In the genomic region with DNA sequence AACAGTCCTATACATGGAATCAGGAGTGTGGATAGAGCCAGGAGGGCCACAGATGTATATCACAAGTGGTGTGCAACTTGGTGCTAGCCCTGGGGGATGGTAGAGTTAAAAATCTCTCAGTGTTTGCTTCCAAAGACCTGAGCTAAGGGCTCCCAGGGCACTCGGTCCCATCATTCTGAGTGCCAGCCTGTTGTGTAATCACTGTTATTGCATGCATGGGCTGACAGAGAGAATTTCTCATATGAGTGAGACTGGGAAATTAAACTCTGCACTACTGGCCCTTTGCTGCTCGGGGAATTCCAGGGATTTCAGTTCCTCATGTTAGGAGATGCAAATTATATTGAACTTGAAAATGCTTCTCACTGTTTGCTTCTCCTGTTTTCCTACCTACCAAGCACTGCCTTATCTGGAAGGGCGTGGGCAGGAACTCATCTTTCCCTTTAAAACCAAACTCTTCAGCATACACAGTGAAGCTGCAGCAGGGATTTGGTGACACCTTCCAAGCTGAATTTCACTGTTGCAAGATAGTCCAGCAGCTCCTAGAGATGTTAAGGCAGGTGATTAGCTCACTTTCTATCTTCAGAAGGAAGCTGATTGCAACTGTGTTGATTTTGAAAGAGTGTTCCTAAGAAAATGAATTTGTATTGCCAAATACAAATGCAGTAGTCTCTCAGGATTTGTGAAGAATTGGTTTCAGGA, we compare ENCODE assay signal across 14 mouse cellular contexts.
DNase-seq lines count a peak whose midpoint lies in the region; ATAC-seq and TF ChIP-seq lines count a peak whose summit lies in the region.
"Had no signal": no experiment of that assay in that cellular context is flagged by ENCODE, and none has a peak within 500 bp of the region (broad histone marks: within the 10 kb centered on the region; RNA-seq: fewer than 3 reads in every experiment).

No protein-coding gene starts in this region.

- H3K27me3 ChIP-seq in liver, postnatal 0 days (ENCODE audit: insufficient read depth, low read length): no peaks in the 10 kb centered on the region
- no peaks in the 10 kb centered on the region for H3K27me3 ChIP-seq in liver, embryonic 12.5 days (replicated peaks)
- H3K27me3 ChIP-seq in forebrain, embryonic 16.5 days (replicated peaks; ENCODE audit: control insufficient read depth, insufficient read depth, low read length): no peaks in the 10 kb centered on the region
- H3K27me3 ChIP-seq: embryonic facial prominence, embryonic 15.5 days; forebrain, embryonic 13.5 days; heart, embryonic 13.5 days had no signal

- no peaks in the 10 kb centered on the region for H3K36me3 ChIP-seq in liver, postnatal 0 days (replicated peaks; ENCODE audit: insufficient read depth, low read length)
- no peaks in the 10 kb centered on the region for H3K36me3 ChIP-seq in liver, embryonic 12.5 days
- H3K36me3 ChIP-seq in forebrain, embryonic 16.5 days (ENCODE audit: control insufficient read depth, insufficient read depth): no peaks in the 10 kb centered on the region
- H3K36me3 ChIP-seq: embryonic facial prominence, embryonic 15.5 days; heart, embryonic 13.5 days; hindbrain, embryonic 10.5 days had no signal

- H3K4me3 ChIP-seq in liver, postnatal 0 days (ENCODE audit: low read depth, low read length): no peak overlapping the region
- no peak overlapping the region for H3K4me3 ChIP-seq in liver, embryonic 12.5 days
- no peak overlapping the region for H3K4me3 ChIP-seq in forebrain, embryonic 16.5 days (replicated peaks; ENCODE audit: low read length)
- H3K4me3 ChIP-seq: embryonic facial prominence, embryonic 15.5 days; forebrain, embryonic 13.5 days; heart, embryonic 13.5 days; hindbrain, embryonic 10.5 days had no signal

- H3K4me1 ChIP-seq in liver, postnatal 0 days (ENCODE audit: insufficient read depth): peaks cover 5% of the 10 kb centered on the region; the same call in 1 of the 2 replicates
- H3K4me1 ChIP-seq in liver, embryonic 12.5 days: no peaks in the 10 kb centered on the region
- no peaks in the 10 kb centered on the region for H3K4me1 ChIP-seq in forebrain, embryonic 16.5 days (replicated peaks; ENCODE audit: control insufficient read depth, insufficient read depth, low read length)
- H3K4me1 ChIP-seq: embryonic facial prominence, embryonic 15.5 days; forebrain, embryonic 13.5 days; heart, embryonic 13.5 days; hindbrain, embryonic 10.5 days had no signal

- H3K27ac ChIP-seq in liver, postnatal 0 days (ENCODE audit: low read depth): no peak overlapping the region
- H3K27ac ChIP-seq in liver, embryonic 12.5 days: no peak overlapping the region
- H3K27ac ChIP-seq in forebrain, embryonic 16.5 days (ENCODE audit: low read length): no peak overlapping the region
- H3K27ac ChIP-seq: embryonic facial prominence, embryonic 15.5 days; forebrain, embryonic 13.5 days; heart, embryonic 13.5 days; hindbrain, embryonic 10.5 days; liver, embryonic 14.5 days had no signal

- H3K9me3 ChIP-seq in liver, postnatal 0 days (ENCODE audit: low read length): no peaks in the 10 kb centered on the region
- H3K9me3 ChIP-seq in liver, embryonic 12.5 days (replicated peaks): no peaks in the 10 kb centered on the region
- H3K9me3 ChIP-seq in forebrain, embryonic 16.5 days (ENCODE audit: control insufficient read depth, low read length): no peaks in the 10 kb centered on the region
- H3K9me3 ChIP-seq: embryonic facial prominence, embryonic 15.5 days; forebrain, embryonic 13.5 days; heart, embryonic 13.5 days; hindbrain, embryonic 10.5 days had no signal

- TF ChIP-seq CTCF in liver, postnatal 0 days (IDR thresholded peaks at IDR 0.05; ENCODE audit: low read depth): no peak

- H3K9ac ChIP-seq in liver, postnatal 0 days (replicated peaks): no peak overlapping the region
- H3K9ac ChIP-seq in liver, embryonic 12.5 days: no peak overlapping the region
- H3K9ac ChIP-seq in forebrain, embryonic 16.5 days (replicated peaks; ENCODE audit: low read depth, low read length): no peak overlapping the region
- H3K9ac ChIP-seq: embryonic facial prominence, embryonic 15.5 days; forebrain, embryonic 13.5 days; heart, embryonic 13.5 days; liver, embryonic 14.5 days had no signal

- H3K4me2 ChIP-seq in liver, postnatal 0 days (ENCODE audit: low read depth, low read length): no peak overlapping the region
- H3K4me2 ChIP-seq in liver, embryonic 12.5 days: no peak overlapping the region
- H3K4me2 ChIP-seq in forebrain, embryonic 16.5 days (ENCODE audit: low read length): no peak overlapping the region
- H3K4me2 ChIP-seq: embryonic facial prominence, embryonic 15.5 days; forebrain, embryonic 13.5 days; heart, embryonic 13.5 days had no signal

- intact Hi-C loops in gastrocnemius, postnatal 36 days (cut with DNase I): no loop called here

- peak; percentile 54; the same call in 1 of the 2 replicates for ATAC-seq in liver, postnatal 0 days
- no peak for ATAC-seq in liver, embryonic 12.5 days
- no peak for ATAC-seq in forebrain, embryonic 16.5 days
- ATAC-seq: CD4-positive, CD25-positive, alpha-beta regulatory T cell, adult 4 months; forebrain, embryonic 13.5 days had no signal

- DNase-seq in liver, postnatal 0 days: no peak
- peak; percentile 50 for DNase-seq in fat pad, adult 2 months (ENCODE audit: extremely low read depth, low read depth, low spot score)
- DNase-seq in kidney, postnatal 36 days: peak; percentile 66 to 79
- DNase-seq in retina, embryonic 14.5 days (ENCODE audit: low spot score): no peak
- DNase-seq in gastrocnemius, postnatal 36 days: no peak
- DNase-seq: gastrocnemius, postnatal 10 days had no signal

- WGBS in liver, postnatal 0 days (ENCODE audit: insufficient replicate concordance): 53% methylated on average over 3 of the region's 3 CpGs
- 54% methylated on average over 3 of the region's 3 CpGs for WGBS in liver, embryonic 12.5 days (ENCODE audit: insufficient replicate concordance)
- WGBS in forebrain, embryonic 16.5 days: 83% methylated on average over 3 of the region's 3 CpGs

- no peak for TF ChIP-seq EP300 in liver, postnatal 0 days (IDR thresholded peaks at IDR 0.05; ENCODE audit: low read depth)

Comparison
In these comparisons a context has a peak if more than half of its experiments do, and no peak if none do; other contexts are left out.
1. DNase-seq: peak in fat pad, adult 2 months (single experiment) and kidney, postnatal 36 days (2 of 2); none in liver, postnatal 0 days (single experiment), retina, embryonic 14.5 days (single experiment) and gastrocnemius, postnatal 36 days (0 of 2).